ENCODE assay signal across 8 mouse cellular contexts in genomic region chr3:88622113-88622940, GRCm38 (mm10). TPM values are rescaled to one million over a fixed set of nuclear protein-coding genes. Genes with fewer than 3 reads are reported as not detected.
DNase-seq lines count a peak whose midpoint lies in the region; ATAC-seq and TF ChIP-seq lines count a peak whose summit lies in the region.

No protein-coding gene starts in this region.

- ATAC-seq in erythroblast, adult 5-6 weeks (replicated peaks; ENCODE audit: low FRiP score, poor library complexity, severe bottlenecking), result peak; percentile 18
- ATAC-seq in hindbrain, embryonic 12.5 days (ENCODE audit: low FRiP score), result peak; percentile 26

- TF ChIP-seq POLR2A in liver, adult 2 months (IDR thresholded peaks at IDR 0.05; ENCODE audit: extremely low read depth, insufficient read depth, low read length), result no peak

- H3K36me3 ChIP-seq in hindbrain, embryonic 12.5 days, result peaks cover 9% of the 10 kb centered on the region; the same call in 1 of the 2 replicates
- H3K36me3 ChIP-seq in liver, adult 2 months (ENCODE audit: control insufficient read depth, insufficient read depth, low read length), result no peaks in the 10 kb centered on the region

- H3K27ac ChIP-seq in hindbrain, embryonic 12.5 days, result peak overlapping the region; percentile 98
- H3K27ac ChIP-seq in liver, adult 2 months (replicated peaks; ENCODE audit: insufficient read depth, low read depth, low read length), result peak overlapping the region; percentile 75

- H3K27me3 ChIP-seq in hindbrain, embryonic 12.5 days, result no peaks in the 10 kb centered on the region
- H3K27me3 ChIP-seq in liver, adult 2 months (ENCODE audit: control insufficient read depth, insufficient read depth, low read length), result 0 out of 2 replicates have a peak, but pooled peaks cover 7% of the 10 kb centered on the region

- TF ChIP-seq CTCF in liver, adult 2 months (IDR thresholded peaks at IDR 0.05; ENCODE audit: low read depth, low read length), result no peak

- H3K4me2 ChIP-seq in hindbrain, embryonic 12.5 days (replicated peaks), result peak overlapping the region; percentile 79

- under 1% methylated on average over 24 of the region's 24 CpGs for WGBS in hindbrain, embryonic 12.5 days
- 48% methylated on average over 24 of the region's 24 CpGs for WGBS in liver, adult 2 months

- H3K79me2 ChIP-seq in liver, adult 2 months (ENCODE audit: control insufficient read depth, insufficient read depth, low read length), result peaks cover 3% of the 10 kb centered on the region; the same call in 1 of the 2 replicates

- H3K9ac ChIP-seq in hindbrain, embryonic 12.5 days, result peak overlapping the region; percentile 89
- peak overlapping the region; percentile 58 for H3K9ac ChIP-seq in liver, adult 2 months (ENCODE audit: low read depth, low read length)

- peak overlapping the region; percentile 78 for H3K4me3 ChIP-seq in hindbrain, embryonic 12.5 days
- H3K4me3 ChIP-seq in liver, adult 2 months (ENCODE audit: insufficient read depth, low read depth, low read length), result peak overlapping the region; percentile 74

- H3K4me1 ChIP-seq in hindbrain, embryonic 12.5 days, result peaks cover 45% of the 10 kb centered on the region
- H3K4me1 ChIP-seq in liver, adult 2 months (ENCODE audit: control insufficient read depth, insufficient read depth, low read length), result peaks cover 6% of the 10 kb centered on the region

- peak; percentile 38 for DNase-seq in gastrocnemius, adult 18-20 months (ENCODE audit: low spot score)
- no peak for DNase-seq in gastrocnemius, postnatal 10 days
- DNase-seq in Muller cell, postnatal 12 days (ENCODE audit: inconsistent ontology term), result peak; percentile 58
- no peak for DNase-seq in liver, adult 2 months (ENCODE audit: extremely low read depth, low read depth, low spot score)
- peak; percentile 55 for DNase-seq in naive thymus-derived CD4-positive, alpha-beta T cell, adult 2 months (ENCODE audit: low read depth)
- DNase-seq in spleen, adult 18-20 months, result no peak

- no peaks in the 10 kb centered on the region for H3K9me3 ChIP-seq in hindbrain, embryonic 12.5 days (replicated peaks)

RNA-seq across cellular contexts. Expression of gene Arhgef2, which starts 16.6 kb away (rescaled TPM):
- total RNA-seq in gastrocnemius, adult 18-20 months (2021), result 10 to 100 TPM; 11.5 to 20.0 TPM
- 10 to 100 TPM; 58.2 to 97.6 TPM for total RNA-seq in gastrocnemius, postnatal 10 days (2021)
- total RNA-seq in erythroblast, adult 5-6 weeks (2015; ENCODE audit: low replicate concordance), result 15.2 and 20.5 TPM in 2 replicates
- total RNA-seq in erythroblast, adult 5-6 weeks (2017; ENCODE audit: low replicate concordance), result 16.7 and 18.1 TPM in 2 replicates
- 171 and 179 TPM in 2 replicates for polyA plus RNA-seq in hindbrain, embryonic 12.5 days (2016; fragmentation: Nextera tagmentation; extraction: Ambion mirVana)
- 2.7 and 3.6 TPM in 2 replicates for total RNA-seq in liver, adult 2 months (2014; rRNA removed)
- 3.6 and 4.9 TPM in 2 replicates for polyA plus RNA-seq in liver, adult 2 months (2012; rRNA removed)

RNA-seq across cellular contexts. Expression of gene Rxfp4, which starts 30.6 kb away (rescaled TPM):
- total RNA-seq in gastrocnemius, adult 18-20 months (2021), result not detected
- total RNA-seq in gastrocnemius, postnatal 10 days (2021), result not detected
- not detected in 2 replicates for total RNA-seq in erythroblast, adult 5-6 weeks (2015; ENCODE audit: low replicate concordance)
- total RNA-seq in erythroblast, adult 5-6 weeks (2017; ENCODE audit: low replicate concordance), result not detected in 2 replicates
- not detected in 2 replicates for polyA plus RNA-seq in hindbrain, embryonic 12.5 days (2016; fragmentation: Nextera tagmentation; extraction: Ambion mirVana)
- total RNA-seq in liver, adult 2 months (2014; rRNA removed), result not detected in 2 replicates
- not detected in 2 replicates for polyA plus RNA-seq in liver, adult 2 months (2012; rRNA removed)

RNA-seq across cellular contexts. Expression of gene Ssr2, which starts 46.7 kb away (rescaled TPM):
- total RNA-seq in gastrocnemius, adult 18-20 months (2021), result 10 to 100 TPM; 40.4 to 44.2 TPM
- 100 to 1,000 TPM; 108 to 125 TPM for total RNA-seq in gastrocnemius, postnatal 10 days (2021)
- 80.3 and 91.8 TPM in 2 replicates for total RNA-seq in erythroblast, adult 5-6 weeks (2015; ENCODE audit: low replicate concordance)
- total RNA-seq in erythroblast, adult 5-6 weeks (2017; ENCODE audit: low replicate concordance), result 24.3 and 35.9 TPM in 2 replicates
- 152 and 155 TPM in 2 replicates for polyA plus RNA-seq in hindbrain, embryonic 12.5 days (2016; fragmentation: Nextera tagmentation; extraction: Ambion mirVana)
- 90.0 and 110 TPM in 2 replicates for total RNA-seq in liver, adult 2 months (2014; rRNA removed)
- 155 and 176 TPM in 2 replicates for polyA plus RNA-seq in liver, adult 2 months (2012; rRNA removed)

Comparison
In these comparisons a context has a peak if more than half of its experiments do, and no peak if none do; other contexts are left out.
1. DNase-seq: peak in gastrocnemius, adult 18-20 months (single experiment), Muller cell, postnatal 12 days (single experiment) and naive thymus-derived CD4-positive, alpha-beta T cell, adult 2 months (single experiment); none in gastrocnemius, postnatal 10 days (single experiment), liver, adult 2 months (single experiment) and spleen, adult 18-20 months (0 of 2).